Mouse (Mus musculus) hindbrain, embryonic 11.5 days (tissue): ENCODE data around the gene Slc45a1. TPM values are rescaled to one million over a fixed set of nuclear protein-coding genes. Genes with fewer than 3 reads are reported as not detected.

Source experiments
- ATAC-seq: fragments of 200-750 bp; cut with Nextera tagmentation; 2 replicates; pipeline ENCODE4 v1.8.0; 2017; ENCODE audit warnings: mild to moderate bottlenecking, moderate TSS enrichment, moderate library complexity; ENCODE audit not compliant: low FRiP score
- DNase-seq: peaks from one replicate; pipeline ENCODE4 v3.0.0-alpha.2; 2015; ENCODE audit warnings: low spot score
- H3K27ac ChIP-seq: fragments of 300-500 bp; sonication (generic); 2 replicates; pipeline ENCODE4 v1.5.1; 2014; ENCODE audit warnings: mild to moderate bottlenecking, low read depth, low read length
- H3K27me3 ChIP-seq: fragments of 300-500 bp; sonication (generic); 2 replicates; pipeline ENCODE4 v1.6.1; 2014; ENCODE audit warnings: mild to moderate bottlenecking, low read length, moderate library complexity, mixed read lengths; ENCODE audit not compliant: control insufficient read depth, insufficient read depth
- H3K36me3 ChIP-seq: fragments of 300-500 bp; sonication (generic); 2 replicates; pipeline ENCODE4 v1.6.1; 2014; ENCODE audit warnings: mild to moderate bottlenecking, low read length, moderate library complexity, mixed read lengths; ENCODE audit not compliant: control insufficient read depth, insufficient read depth
- H3K4me1 ChIP-seq: fragments of 300-500 bp; sonication (generic); replicated peaks from 2 replicates; pipeline ENCODE4 v1.6.1; 2014; ENCODE audit warnings: low read length, mixed read lengths; ENCODE audit not compliant: control insufficient read depth, insufficient read depth
- H3K4me2 ChIP-seq: fragments of 300-500 bp; sonication (generic); replicated peaks from 2 replicates; pipeline ENCODE4 v1.6.1; 2014; ENCODE audit warnings: mild to moderate bottlenecking, low read depth, low read length
- H3K4me3 ChIP-seq: fragments of 300-500 bp; sonication (generic); 2 replicates; pipeline ENCODE4 v1.5.1; 2014; ENCODE audit warnings: low read depth, low read length
- H3K9ac ChIP-seq: fragments of 300-500 bp; sonication (generic); 2 replicates; pipeline ENCODE4 v1.6.1; 2014; ENCODE audit warnings: low read depth, low read length
- H3K9me3 ChIP-seq: fragments of 300-500 bp; sonication (generic); 2 replicates; pipeline ENCODE4 v1.6.1; 2016; ENCODE audit warnings: low read length; ENCODE audit not compliant: control insufficient read depth
- WGBS: fragments of 180-500 bp; shearing (Covaris S2); extraction: QIAGEN DNeasy Blood & Tissue Kit; methylation state at CpG from one replicate; pipeline ENCODE4 v1.1.7; 2014; 5-methylcytosine and 5-hydroxymethylcytosine counted together
- polyA plus RNA-seq: library from polyadenylated mRNA; unstranded; fragments of >200 nt; fragmentation: Nextera tagmentation; extraction: Ambion mirVana; gene quantifications from 2 replicates; pipeline ENCODE4 v1.2.1, GENCODE M21; 2014

Slc45a1 gene
- polyA plus RNA-seq, 1 experiment from 2014 or later, result 7.8 TPM

DNA sequence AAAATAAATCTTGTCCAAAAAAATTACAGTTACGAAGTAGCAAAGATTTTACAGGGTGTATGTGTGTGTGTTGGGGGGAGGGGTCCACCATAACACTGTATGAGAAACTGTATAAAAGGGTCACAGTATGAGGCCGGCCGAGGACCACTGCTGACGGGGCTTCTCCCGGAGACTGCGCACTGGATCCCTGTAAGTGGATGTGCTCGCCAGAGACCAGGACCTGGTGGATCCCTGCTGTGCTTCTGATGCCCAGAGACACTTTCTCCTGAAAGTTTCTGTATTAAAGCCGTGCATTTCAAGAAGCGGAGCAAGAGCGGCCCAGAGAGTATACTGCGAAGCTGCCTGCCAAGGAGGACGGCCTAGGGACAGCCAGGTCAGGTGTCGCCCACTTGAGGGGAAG, 29.3 kb downstream of the Slc45a1 start:
- ATAC-seq (no peak), DNase-seq (no peak)
- no peak overlapping the region for H3K4me2 ChIP-seq
- H3K27ac ChIP-seq, result no peak overlapping the region
- H3K36me3 ChIP-seq, result peaks cover 6% of the 10 kb centered on the region; the same call in 1 of the 2 replicates
- no peaks in the 10 kb centered on the region; the same call in 1 of the 2 replicates for H3K4me1 ChIP-seq
- no peaks in the 10 kb centered on the region for H3K9me3 ChIP-seq
- WGBS, result 89% methylated on average over 13 of the region's 13 CpGs
- no peak overlapping the region for H3K4me3 ChIP-seq
- H3K27me3 ChIP-seq, result no peaks in the 10 kb centered on the region
- H3K9ac ChIP-seq, result no peak overlapping the region

DNA sequence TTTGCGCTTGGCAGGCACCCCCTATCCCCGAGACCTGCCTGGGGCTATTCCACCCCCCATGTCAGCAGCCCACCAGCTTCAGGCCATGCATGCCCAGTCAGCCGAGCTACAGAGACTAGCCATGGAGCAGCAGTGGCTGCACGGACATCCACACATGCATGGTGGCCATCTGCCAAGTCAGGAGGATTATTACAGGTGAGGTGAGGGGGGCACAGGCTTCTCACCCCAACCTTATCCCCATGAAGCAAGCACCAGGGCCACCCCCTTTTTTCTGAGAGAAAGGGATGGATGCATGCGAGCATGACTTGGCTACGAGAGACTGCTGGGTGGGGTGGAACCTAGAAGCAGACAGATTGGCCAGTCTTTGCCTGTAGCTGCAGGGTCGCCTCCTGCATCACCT, 33.0 kb downstream of the Slc45a1 start:
- ATAC-seq, result no peak
- H3K9ac ChIP-seq, result no peak overlapping the region
- DNase-seq, result no peak
- H3K4me1 ChIP-seq, result no peaks in the 10 kb centered on the region
- H3K27me3 ChIP-seq, result no peaks in the 10 kb centered on the region
- no peak overlapping the region for H3K4me3 ChIP-seq
- peaks cover 24% of the 10 kb centered on the region for H3K36me3 ChIP-seq
- H3K9me3 ChIP-seq, result no peaks in the 10 kb centered on the region
- no peak overlapping the region for H3K27ac ChIP-seq
- no peak overlapping the region for H3K4me2 ChIP-seq
- WGBS, result 89% methylated on average over 7 of the region's 7 CpGs

GRCm38 (mm10) chr4:150616841-150617240, 35.1 kb downstream of the Slc45a1 start:
- no peaks in the 10 kb centered on the region for H3K4me1 ChIP-seq
- DNase-seq (no peak), ATAC-seq (no peak)
- H3K36me3 ChIP-seq, result peaks cover 32% of the 10 kb centered on the region
- H3K9ac ChIP-seq, result no peak overlapping the region
- no peak overlapping the region for H3K4me2 ChIP-seq
- H3K4me3 ChIP-seq, result no peak overlapping the region
- 97% methylated on average over 20 of the region's 20 CpGs for WGBS
- H3K27ac ChIP-seq, result no peak overlapping the region
- no peaks in the 10 kb centered on the region for H3K27me3 ChIP-seq
- no peaks in the 10 kb centered on the region for H3K9me3 ChIP-seq

DNA sequence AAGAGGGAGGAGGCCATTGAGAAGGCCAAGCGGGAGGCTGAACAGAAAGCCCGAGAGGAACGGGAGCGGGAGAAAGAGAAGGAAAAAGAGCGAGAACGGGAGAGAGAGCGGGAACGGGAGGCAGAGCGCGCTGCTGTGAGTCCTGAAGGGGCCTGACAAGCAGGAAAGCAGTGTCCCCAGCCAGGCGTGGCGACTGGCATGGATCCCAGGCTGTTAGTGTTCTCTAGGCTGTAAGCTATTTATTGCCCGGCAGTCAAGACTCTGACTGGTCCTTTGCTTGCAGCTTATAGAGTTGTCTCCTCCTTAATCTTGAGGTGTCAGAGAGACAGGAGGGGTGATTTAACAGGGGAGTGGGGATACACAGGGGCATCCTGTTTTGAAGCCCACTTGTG, 35.9 kb downstream of the Slc45a1 start:
- ATAC-seq (no peak), DNase-seq (no peak)
- 96% methylated on average over 13 of the region's 13 CpGs for WGBS
- Histone ChIP-seq H3K36me3 (peaks cover 35% of the 10 kb centered on the region), H3K27me3 (no peaks in the 10 kb centered on the region), H3K4me3 (no peak overlapping the region), H3K9ac (no peak overlapping the region), H3K9me3 (no peaks in the 10 kb centered on the region), H3K4me1 (no peaks in the 10 kb centered on the region), H3K4me2 (no peak overlapping the region), H3K27ac (no peak overlapping the region)

- Histone ChIP-seq H3K27ac (no peak overlapping the region), H3K27me3 (no peaks in the 10 kb centered on the region), H3K9me3 (no peaks in the 10 kb centered on the region), H3K4me3 (no peak overlapping the region), H3K36me3 (peaks cover 35% of the 10 kb centered on the region), H3K4me1 (no peaks in the 10 kb centered on the region), H3K4me2 (no peak overlapping the region), H3K9ac (no peak overlapping the region)
- DNase-seq (no peak), ATAC-seq (0 out of 2 replicates have a peak, but pooled peaks have one; percentile 26)
- 94% methylated on average over 11 of the region's 12 CpGs for WGBS
Observed at GRCm38 (mm10) chr4:150615251-150616028, 36.5 kb downstream of the Slc45a1 start.

- peaks cover 32% of the 10 kb centered on the region for H3K36me3 ChIP-seq
- WGBS, result 92% methylated on average over 7 of the region's 7 CpGs
- no peak overlapping the region for H3K9ac ChIP-seq
- no peaks in the 10 kb centered on the region for H3K27me3 ChIP-seq
- no peak overlapping the region for H3K27ac ChIP-seq
- H3K4me3 ChIP-seq, result no peak overlapping the region
- no peaks in the 10 kb centered on the region for H3K9me3 ChIP-seq
- no peaks in the 10 kb centered on the region for H3K4me1 ChIP-seq
- DNase-seq, result no peak
- ATAC-seq, result no peak
- no peak overlapping the region for H3K4me2 ChIP-seq
Observed at GRCm38 (mm10) chr4:150613715-150614114, 38.3 kb downstream of the Slc45a1 start.

- no peak overlapping the region for H3K27ac ChIP-seq
- H3K4me3 ChIP-seq, result no peak overlapping the region
- no peaks in the 10 kb centered on the region for H3K27me3 ChIP-seq
- peaks cover 9% of the 10 kb centered on the region; the same call in 1 of the 2 replicates for H3K36me3 ChIP-seq
- H3K4me1 ChIP-seq, result peaks cover 10% of the 10 kb centered on the region; the same call in 1 of the 2 replicates
- H3K4me2 ChIP-seq, result no peak overlapping the region
- H3K9ac ChIP-seq, result no peak overlapping the region
- no peaks in the 10 kb centered on the region for H3K9me3 ChIP-seq
- DNase-seq, result no peak
- 97% methylated on average over 3 of the region's 3 CpGs for WGBS
- ATAC-seq, result no peak
Observed at GRCm38 (mm10) chr4:150608670-150609069, 43.3 kb downstream of the Slc45a1 start.

DNA sequence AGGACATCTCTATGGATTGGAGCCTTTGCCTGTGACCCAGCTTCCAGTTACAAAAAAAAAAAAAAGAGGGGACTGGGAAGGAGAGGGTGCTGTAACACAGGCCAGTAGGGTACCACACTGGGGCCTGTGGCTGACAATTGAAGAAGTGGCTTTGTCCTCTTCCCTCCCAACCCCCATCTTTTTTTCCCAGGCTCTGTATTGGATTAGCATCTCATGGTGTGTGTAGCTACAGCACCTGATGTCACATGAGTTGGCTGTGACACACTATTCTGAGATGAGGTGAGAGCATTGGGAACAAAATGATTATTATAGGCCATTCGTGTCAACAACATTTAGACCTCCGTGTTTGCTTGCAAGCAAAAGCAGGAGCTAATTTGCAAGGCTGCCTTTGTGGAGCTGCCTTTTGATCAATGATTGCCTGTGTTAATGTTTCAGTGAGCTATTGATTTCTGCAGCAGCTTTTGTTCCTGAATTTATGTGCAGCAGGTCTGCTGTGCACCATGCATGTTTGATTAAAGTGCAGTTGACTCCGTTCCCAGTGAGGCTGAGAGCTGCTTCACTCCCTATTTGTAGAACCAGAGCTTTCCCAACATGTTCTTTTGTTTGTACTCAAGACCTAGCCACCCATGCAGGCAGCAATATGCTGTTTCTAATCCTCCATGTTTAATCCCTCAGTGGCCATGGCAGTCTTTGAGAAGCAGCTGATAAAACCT, 45.4 kb downstream of the Slc45a1 start:
- DNase-seq (peak; percentile 50), ATAC-seq (peak; percentile 80)
- Histone ChIP-seq H3K27me3 (no peaks in the 10 kb centered on the region), H3K9me3 (no peaks in the 10 kb centered on the region), H3K4me3 (no peak overlapping the region), H3K9ac (no peak overlapping the region), H3K27ac (peak overlapping the region; percentile 70), H3K4me1 (peaks cover 10% of the 10 kb centered on the region; the same call in 1 of the 2 replicates), H3K36me3 (0 out of 2 replicates have a peak, but pooled peaks cover 3% of the 10 kb centered on the region), H3K4me2 (no peak overlapping the region)
- WGBS, result 51% methylated on average over 3 of the region's 3 CpGs
